Mouse (Mus musculus): ENCODE measurements at regions not wholly inside any gene's neighbourhood (a gene's known extent, or its start where the extent isn't known, plus 50 kb on each side); places are given as distances from the start of the nearest gene placed in this dataset.

DNA sequence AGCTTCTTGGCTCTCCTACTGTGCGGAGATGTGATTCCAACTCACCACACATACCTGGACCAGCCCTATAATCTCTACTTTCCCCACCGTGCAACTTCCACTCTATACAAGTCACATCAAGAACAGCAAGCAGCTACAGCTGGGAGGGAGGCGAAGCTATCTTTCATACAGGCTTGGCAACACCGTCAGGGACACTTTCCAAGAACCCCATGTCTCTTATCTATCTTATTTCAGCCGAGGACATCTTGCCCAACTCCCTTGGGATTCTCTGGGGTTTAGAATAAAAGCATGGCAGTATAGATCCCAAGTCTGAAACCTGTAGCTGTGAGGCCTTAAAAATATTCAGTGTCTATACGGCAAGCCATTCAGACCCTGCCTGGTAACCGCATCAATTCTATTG lies 341.5 kb upstream of the Tbx3 start:
- TF ChIP-seq CTCF (IDR thresholded peaks at IDR 0.05 in 2 of 3, conservative IDR thresholded peaks at IDR 0.05 in 1 of 3; ENCODE audit: control insufficient read depth in 1 of 3, insufficient read depth in 1 of 3, low read depth in 2 of 3, low read length in 3 of 3, poor library complexity in 1 of 3, severe bottlenecking in 1 of 3) (no peak), POLR2AphosphoS2 (IDR thresholded peaks at IDR 0.05; ENCODE audit: low read length) (no peak)
